Mouse (Mus musculus) erythroblast, embryonic 14.5 days (primary cell): ENCODE results near the gene Tns3.

Source experiments
- GATA1 ChIP-seq: IDR thresholded peaks from 2 replicates; pipeline ENCODE4 v1.6.1; 2012; ENCODE audit warnings: low read length, inconsistent platforms, mixed read lengths
- TAL1 ChIP-seq: IDR thresholded peaks from 3 replicates; pipeline ENCODE4 v1.6.1; 2012; ENCODE audit warnings: low read length, inconsistent platforms, mixed read lengths

- no peak for TF ChIP-seq TAL1
- TF ChIP-seq GATA1, result no peak
Observed at GRCm38 (mm10) chr11:8644272-8644671, 20.1 kb downstream of the Tns3 start.
